Mouse (Mus musculus): Measurements from ENCODE around the gene Ndufa9. TPM values are rescaled to one million over a fixed set of nuclear protein-coding genes. Genes with fewer than 3 reads are reported as not detected.

Gene Ndufa9
- polyA plus RNA-seq, 2 experiments = 63.5 to 145 TPM

DNA sequence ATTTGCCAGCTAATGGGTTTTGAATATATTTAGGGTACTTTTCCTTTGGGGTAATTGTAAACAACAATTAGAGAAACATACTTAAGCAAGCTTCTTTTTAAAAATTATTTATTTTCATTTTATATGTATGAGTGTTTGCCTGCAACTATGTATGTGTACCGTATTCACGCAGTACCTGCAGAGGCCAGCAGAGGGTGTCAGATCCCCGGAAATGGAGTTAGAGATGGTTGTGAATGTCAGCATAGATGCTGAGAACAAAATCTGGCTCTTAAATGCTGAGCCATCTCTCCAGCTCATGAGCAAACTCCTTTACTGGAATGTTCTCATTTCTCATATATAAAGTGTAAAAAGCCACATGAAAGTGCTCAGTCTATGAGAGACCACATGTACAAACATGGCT lies 42.2 kb downstream of the Ndufa9 start:
- Histone ChIP-seq H3K4me2 (ENCODE audit: low read depth) (no peak overlapping the region), H3K4me3 (ENCODE audit: insufficient read depth in 1 of 2, low read depth in 2 of 2, low read length in 2 of 2) (no peak overlapping the region), H3K36me3 (replicated peaks; ENCODE audit: control insufficient read depth, insufficient read depth, low read depth) (no peaks in the 10 kb centered on the region), H3K4me1 (replicated peaks; ENCODE audit: control insufficient read depth in 2 of 2, insufficient read depth in 2 of 2, low read length in 1 of 2) (no peaks in the 10 kb centered on the region), H3K27ac (no peak overlapping the region), H3K9me3 (ENCODE audit: control insufficient read depth, low read length) (no peaks in the 10 kb centered on the region), H3K9ac (replicated peaks) (no peak overlapping the region), H3K27me3 (ENCODE audit: control insufficient read depth, insufficient read depth, low read length) (no peaks in the 10 kb centered on the region)
- peak; percentile 61 for TF ChIP-seq CTCF (IDR thresholded peaks at IDR 0.05; ENCODE audit: low read depth)
- TF ChIP-seq EP300 (IDR thresholded peaks at IDR 0.05; ENCODE audit: low read depth) = no peak
- 66% methylated on average over 3 of the region's 3 CpGs for WGBS (ENCODE audit: insufficient replicate concordance)
- DNase-seq (ENCODE audit: low read depth in 3 of 3, low spot score in 3 of 3) (no peak), ATAC-seq (ENCODE audit: insufficient read depth) (no peak)

GRCm38 (mm10) chr6:126802946-126803345 lies 46.0 kb downstream of the Ndufa9 start:
- TF ChIP-seq CTCF (IDR thresholded peaks at IDR 0.05; ENCODE audit: low read depth) = no peak
- TF ChIP-seq EP300 (IDR thresholded peaks at IDR 0.05; ENCODE audit: low read depth) = no peak
- 31% methylated on average over 11 of the region's 11 CpGs for WGBS (ENCODE audit: insufficient replicate concordance)
- no peak for ATAC-seq (ENCODE audit: insufficient read depth)

GRCm38 (mm10) chr6:126794751-126795150 lies 54.2 kb downstream of the Ndufa9 start:
- Histone ChIP-seq H3K4me2 (ENCODE audit: low read depth) (no peak overlapping the region), H3K9me3 (ENCODE audit: control insufficient read depth, low read length) (no peaks in the 10 kb centered on the region), H3K27ac (no peak overlapping the region), H3K4me1 (replicated peaks; ENCODE audit: control insufficient read depth in 2 of 2, insufficient read depth in 2 of 2, low read length in 1 of 2) (no peaks in the 10 kb centered on the region), H3K4me3 (ENCODE audit: insufficient read depth in 1 of 2, low read depth in 2 of 2, low read length in 2 of 2) (no peak overlapping the region), H3K27me3 (ENCODE audit: control insufficient read depth, insufficient read depth, low read length) (no peaks in the 10 kb centered on the region), H3K9ac (replicated peaks) (no peak overlapping the region), H3K36me3 (replicated peaks; ENCODE audit: control insufficient read depth, insufficient read depth, low read depth) (no peaks in the 10 kb centered on the region)
- ATAC-seq (ENCODE audit: insufficient read depth) (no peak), DNase-seq (ENCODE audit: low read depth in 3 of 3, low spot score in 3 of 3) (no peak)
- 54% methylated on average over 6 of the region's 6 CpGs for WGBS (ENCODE audit: insufficient replicate concordance)
- TF ChIP-seq CTCF (IDR thresholded peaks at IDR 0.05; ENCODE audit: low read depth) (no peak), EP300 (IDR thresholded peaks at IDR 0.05; ENCODE audit: low read depth) (no peak)

More at GRCm38 (mm10) chr6:126802946-126803345, 46.0 kb downstream of the Ndufa9 start:
- Histone ChIP-seq H3K4me1 (replicated peaks; ENCODE audit: control insufficient read depth in 2 of 2, insufficient read depth in 2 of 2, low read length in 1 of 2) (no peaks in the 10 kb centered on the region), H3K9ac (replicated peaks) (no peak overlapping the region), H3K4me3 (ENCODE audit: insufficient read depth in 1 of 2, low read depth in 2 of 2, low read length in 2 of 2) (no peak overlapping the region), H3K36me3 (replicated peaks; ENCODE audit: control insufficient read depth, insufficient read depth, low read depth) (no peaks in the 10 kb centered on the region), H3K27ac (no peak overlapping the region), H3K4me2 (ENCODE audit: low read depth) (no peak overlapping the region), H3K27me3 (ENCODE audit: control insufficient read depth, insufficient read depth, low read length) (no peaks in the 10 kb centered on the region), H3K9me3 (ENCODE audit: control insufficient read depth, low read length) (no peaks in the 10 kb centered on the region)
- no peak for DNase-seq (ENCODE audit: low read depth in 3 of 3, low spot score in 3 of 3)

DNA sequence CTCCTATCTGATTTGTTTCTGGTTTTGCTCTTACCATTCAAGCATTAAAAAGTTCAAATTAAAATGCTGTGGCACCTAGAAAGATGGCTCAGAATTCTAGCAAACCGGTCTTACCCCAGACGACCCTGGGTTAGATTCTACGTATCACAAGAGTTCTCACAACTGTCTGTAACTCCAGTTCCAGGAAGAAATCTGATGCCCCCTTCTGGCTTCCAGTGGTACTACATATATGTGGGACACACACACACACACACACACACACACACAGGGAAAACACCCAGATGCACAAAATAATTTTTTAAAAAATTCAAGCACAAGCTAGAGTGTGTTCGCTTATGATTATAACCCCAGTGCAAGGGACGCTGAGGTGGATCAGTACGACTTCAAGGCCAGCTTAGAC lies 55.2 kb downstream of the Ndufa9 start:
- no peak overlapping the region for H3K27ac ChIP-seq
- ATAC-seq (ENCODE audit: insufficient read depth) (no peak), DNase-seq (ENCODE audit: low read depth in 3 of 3, low spot score in 3 of 3) (no peak)
- H3K4me3 ChIP-seq (ENCODE audit: insufficient read depth in 1 of 2, low read depth in 2 of 2, low read length in 2 of 2) = no peak overlapping the region
- H3K4me2 ChIP-seq (ENCODE audit: low read depth) = no peak overlapping the region
- H3K9ac ChIP-seq (replicated peaks) = no peak overlapping the region
- TF ChIP-seq CTCF (IDR thresholded peaks at IDR 0.05; ENCODE audit: low read depth) (no peak), EP300 (IDR thresholded peaks at IDR 0.05; ENCODE audit: low read depth) (no peak)
- no peaks in the 10 kb centered on the region for H3K36me3 ChIP-seq (replicated peaks; ENCODE audit: control insufficient read depth, insufficient read depth, low read depth)
- H3K9me3 ChIP-seq (ENCODE audit: control insufficient read depth, low read length) = no peaks in the 10 kb centered on the region
- WGBS (ENCODE audit: insufficient replicate concordance) = 78% methylated on average over 6 of the region's 6 CpGs
- no peaks in the 10 kb centered on the region for H3K4me1 ChIP-seq (replicated peaks; ENCODE audit: control insufficient read depth in 2 of 2, insufficient read depth in 2 of 2, low read length in 1 of 2)
- H3K27me3 ChIP-seq (ENCODE audit: control insufficient read depth, insufficient read depth, low read length) = no peaks in the 10 kb centered on the region

DNA sequence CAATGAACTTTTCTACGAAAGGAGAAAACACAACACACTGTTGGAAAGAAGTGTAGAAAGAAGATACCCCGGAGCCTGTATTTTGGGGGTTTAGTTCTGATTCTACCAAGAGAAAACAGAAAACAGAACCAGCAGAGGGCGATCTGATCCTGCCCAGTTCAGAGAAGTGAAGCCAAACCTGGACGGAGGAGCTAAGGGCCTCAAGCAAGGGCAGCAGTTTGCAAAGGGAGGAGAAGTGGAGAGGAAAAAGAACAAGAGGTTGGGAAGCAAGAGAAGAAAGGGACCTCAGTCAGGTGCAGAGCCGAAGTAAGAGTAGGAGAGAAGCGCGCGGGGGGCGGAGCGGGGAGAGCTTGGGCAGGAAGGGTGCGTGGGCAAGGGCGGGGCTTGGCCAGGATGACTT lies 57.0 kb downstream of the Ndufa9 start:
- H3K9me3 ChIP-seq (ENCODE audit: control insufficient read depth, low read length) = no peaks in the 10 kb centered on the region
- no peaks in the 10 kb centered on the region for H3K36me3 ChIP-seq (replicated peaks; ENCODE audit: control insufficient read depth, insufficient read depth, low read depth)
- no peak for ATAC-seq (ENCODE audit: insufficient read depth)
- no peak overlapping the region for H3K9ac ChIP-seq (replicated peaks)
- no peak for DNase-seq (ENCODE audit: low read depth in 3 of 3, low spot score in 3 of 3)
- H3K4me3 ChIP-seq (ENCODE audit: insufficient read depth in 1 of 2, low read depth in 2 of 2, low read length in 2 of 2) = no peak overlapping the region
- 25% methylated on average over 12 of the region's 12 CpGs for WGBS (ENCODE audit: insufficient replicate concordance)
- H3K27me3 ChIP-seq (ENCODE audit: control insufficient read depth, insufficient read depth, low read length) = no peaks in the 10 kb centered on the region
- H3K4me2 ChIP-seq (ENCODE audit: low read depth) = peak overlapping the region; percentile 22; the same call in 1 of the 2 replicates
- H3K27ac ChIP-seq = no peak overlapping the region
- TF ChIP-seq EP300 (IDR thresholded peaks at IDR 0.05; ENCODE audit: low read depth) = no peak
- TF ChIP-seq CTCF (IDR thresholded peaks at IDR 0.05; ENCODE audit: low read depth) = peak; percentile 46
- no peaks in the 10 kb centered on the region for H3K4me1 ChIP-seq (replicated peaks; ENCODE audit: control insufficient read depth in 2 of 2, insufficient read depth in 2 of 2, low read length in 1 of 2)

All from liver, embryonic 14.5 days (tissue).